Mouse (Mus musculus) ES-E14 (cell line): ENCODE data around the gene Kcmf1.

ENCODE experiments used
- CHD2 ChIP-seq: IDR thresholded peaks from 2 replicates; pipeline ENCODE4 v1.6.1; 2014; ENCODE audit warnings: mild to moderate bottlenecking, low read depth, low read length, inconsistent platforms
- HCFC1 ChIP-seq: IDR thresholded peaks from 2 replicates; pipeline ENCODE4 v1.6.1; 2012; ENCODE audit warnings: low read length, inconsistent platforms, borderline replicate concordance; ENCODE audit not compliant: insufficient read depth

DNA sequence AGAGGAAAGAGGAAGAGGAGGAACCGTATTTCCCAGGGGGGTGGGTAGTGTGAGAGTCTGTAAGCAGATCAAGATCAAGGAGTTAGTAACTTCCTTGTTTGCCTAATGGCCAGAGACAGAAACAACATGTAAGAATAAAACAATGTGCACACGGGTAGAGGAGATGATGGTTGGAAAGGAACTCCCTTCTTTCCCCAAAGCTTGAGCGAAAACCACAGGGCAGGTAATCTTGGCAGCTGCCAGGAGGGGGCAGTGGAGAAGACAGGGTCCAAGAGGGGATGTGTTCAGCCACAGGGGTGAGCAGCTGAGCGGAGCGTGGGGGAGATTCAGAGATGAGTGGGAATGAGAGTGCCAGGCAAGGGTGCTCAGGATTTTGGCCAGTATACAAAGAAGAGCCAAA lies 48.1 kb downstream of the Kcmf1 start:
- TF ChIP-seq CHD2 (no peak), HCFC1 (no peak)
